Mouse (Mus musculus): ENCODE data around the gene Rdh9. TPM values are rescaled to one million over a fixed set of nuclear protein-coding genes. Genes with fewer than 3 reads are reported as not detected.
"Not testable (repeated sequence)": the region's sequence is repeated elsewhere in the genome, so short reads cannot be mapped to it uniquely, and the experiment has no call there.

Gene Rdh9
- polyA plus RNA-seq, 1 experiment from 2014 or later, result not detected

DNA sequence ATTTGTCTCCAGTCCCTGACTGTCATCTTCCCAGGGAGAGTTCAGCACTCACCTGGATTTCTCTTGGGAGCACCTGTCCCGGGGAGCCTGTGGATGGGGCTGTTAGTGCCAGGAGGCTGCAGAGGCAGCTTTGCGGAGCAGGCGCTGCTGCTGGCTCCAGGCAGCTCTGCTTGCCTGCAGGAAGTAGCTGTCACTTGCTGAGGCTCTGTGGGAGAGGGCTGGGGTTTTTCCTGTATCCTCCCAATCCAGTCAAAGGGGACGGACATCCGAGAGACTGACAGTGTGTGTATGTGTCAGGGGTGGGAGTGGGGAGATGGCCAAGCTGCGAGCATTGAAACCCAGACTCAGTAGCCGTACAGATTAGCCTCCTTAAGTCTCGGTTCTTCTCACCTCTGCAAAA lies 24.6 kb upstream of the Rdh9 start, which contains the start of gene Gpr182:
Gene Gpr182 (minus strand): TSS at position 185 of the 400 bp plus-strand sequence.
- 55% methylated on average over 8 of the region's 8 CpGs for WGBS
- Histone ChIP-seq H3K9me3 (ENCODE audit: control insufficient read depth, low read length) (no peaks in the 10 kb centered on the region), H3K36me3 (ENCODE audit: control insufficient read depth, insufficient read depth, low read length) (peaks cover 4% of the 10 kb centered on the region; the same call in 1 of the 2 replicates), H3K4me3 (ENCODE audit: low read depth, low read length) (no peak within 1 kb of the TSS), H3K4me1 (ENCODE audit: control insufficient read depth, insufficient read depth, low read length) (no peaks in the 10 kb centered on the region), H3K27ac (replicated peaks; ENCODE audit: low read depth, low read length) (no peak within 1 kb of the TSS), H3K27me3 (ENCODE audit: control insufficient read depth, insufficient read depth, low read length) (no peaks in the 10 kb centered on the region), H3K4me2 (ENCODE audit: low read depth, severe bottlenecking) (no peak within 1 kb of the TSS), H3K9ac (ENCODE audit: low read length) (no peak within 1 kb of the TSS)
- ATAC-seq (ENCODE audit: insufficient number of reproducible peaks, low FRiP score, low TSS enrichment, low read depth), result no peak
- DNase-seq (ENCODE audit: low spot score), result no peak

DNA sequence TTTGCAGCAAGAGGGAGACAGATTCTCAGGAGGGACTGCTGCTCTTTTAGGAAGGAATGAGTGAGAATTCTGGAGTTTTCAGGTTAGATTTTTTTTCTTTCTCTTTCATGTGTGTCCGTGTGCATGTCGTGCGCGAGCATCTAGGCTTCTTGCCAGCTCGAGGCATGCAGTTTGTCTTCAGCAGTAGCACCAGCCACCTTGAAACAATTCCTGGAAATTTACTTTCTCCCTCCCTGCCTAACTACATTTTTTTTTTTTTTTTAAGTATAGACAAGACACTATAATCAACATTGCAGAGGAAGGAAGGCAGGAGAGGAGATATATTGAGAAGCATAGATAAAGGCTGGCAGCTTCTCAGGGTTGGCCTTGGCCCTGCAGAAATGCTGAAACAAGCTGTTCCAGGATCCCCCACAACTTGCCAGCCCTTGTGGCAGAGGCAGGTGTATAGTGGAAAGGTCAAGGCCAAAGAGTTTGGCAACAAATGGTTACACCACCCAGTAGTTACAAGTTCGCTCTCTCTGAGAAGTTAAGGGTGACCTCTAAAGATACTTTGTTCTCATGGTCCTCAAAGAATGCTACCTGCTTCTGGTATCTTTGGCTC lies 21.5 kb upstream of the Rdh9 start:
- Histone ChIP-seq H3K9ac (ENCODE audit: low read length) (no peak overlapping the region), H3K4me1 (ENCODE audit: control insufficient read depth, insufficient read depth, low read length) (no peaks in the 10 kb centered on the region), H3K27ac (replicated peaks; ENCODE audit: low read depth, low read length) (no peak overlapping the region), H3K36me3 (ENCODE audit: control insufficient read depth, insufficient read depth, low read length) (no peaks in the 10 kb centered on the region), H3K27me3 (ENCODE audit: control insufficient read depth, insufficient read depth, low read length) (no peaks in the 10 kb centered on the region), H3K4me2 (ENCODE audit: low read depth, severe bottlenecking) (no peak overlapping the region), H3K4me3 (ENCODE audit: low read depth, low read length) (no peak overlapping the region), H3K9me3 (ENCODE audit: control insufficient read depth, low read length) (no peaks in the 10 kb centered on the region)
- DNase-seq (ENCODE audit: low spot score) (no peak), ATAC-seq (ENCODE audit: insufficient number of reproducible peaks, low FRiP score, low TSS enrichment, low read depth) (no peak)
- 85% methylated on average over 6 of the region's 6 CpGs for WGBS

DNA sequence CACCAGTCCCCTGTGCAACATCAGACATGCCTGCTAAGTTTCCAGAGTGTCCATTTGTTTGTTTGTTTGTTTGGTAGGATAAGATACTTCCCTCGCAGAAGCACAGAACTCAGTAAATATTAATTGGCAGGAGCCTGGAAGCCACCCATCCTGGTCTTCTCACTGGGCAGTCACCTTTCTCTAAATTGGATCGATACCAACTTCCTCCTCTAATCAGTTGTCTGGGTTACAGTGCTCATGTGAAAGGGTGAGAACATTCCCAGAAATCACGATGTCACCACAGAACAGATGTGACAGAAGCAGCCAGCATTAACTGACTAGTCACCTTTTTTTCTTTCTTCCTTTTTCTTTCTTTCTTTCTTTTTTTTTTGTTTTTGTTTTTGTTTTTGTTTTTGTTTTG lies 20.9 kb upstream of the Rdh9 start:
- Histone ChIP-seq H3K4me2 (ENCODE audit: low read depth, severe bottlenecking) (no peak overlapping the region), H3K4me1 (ENCODE audit: control insufficient read depth, insufficient read depth, low read length) (no peaks in the 10 kb centered on the region), H3K9ac (ENCODE audit: low read length) (no peak overlapping the region), H3K9me3 (ENCODE audit: control insufficient read depth, low read length) (no peaks in the 10 kb centered on the region), H3K27ac (replicated peaks; ENCODE audit: low read depth, low read length) (no peak overlapping the region), H3K36me3 (ENCODE audit: control insufficient read depth, insufficient read depth, low read length) (no peaks in the 10 kb centered on the region), H3K27me3 (ENCODE audit: control insufficient read depth, insufficient read depth, low read length) (no peaks in the 10 kb centered on the region), H3K4me3 (ENCODE audit: low read depth, low read length) (no peak overlapping the region)
- DNase-seq (ENCODE audit: low spot score) (no peak), ATAC-seq (ENCODE audit: insufficient number of reproducible peaks, low FRiP score, low TSS enrichment, low read depth) (no peak)
- 83% methylated on average over 3 of the region's 3 CpGs for WGBS

DNA sequence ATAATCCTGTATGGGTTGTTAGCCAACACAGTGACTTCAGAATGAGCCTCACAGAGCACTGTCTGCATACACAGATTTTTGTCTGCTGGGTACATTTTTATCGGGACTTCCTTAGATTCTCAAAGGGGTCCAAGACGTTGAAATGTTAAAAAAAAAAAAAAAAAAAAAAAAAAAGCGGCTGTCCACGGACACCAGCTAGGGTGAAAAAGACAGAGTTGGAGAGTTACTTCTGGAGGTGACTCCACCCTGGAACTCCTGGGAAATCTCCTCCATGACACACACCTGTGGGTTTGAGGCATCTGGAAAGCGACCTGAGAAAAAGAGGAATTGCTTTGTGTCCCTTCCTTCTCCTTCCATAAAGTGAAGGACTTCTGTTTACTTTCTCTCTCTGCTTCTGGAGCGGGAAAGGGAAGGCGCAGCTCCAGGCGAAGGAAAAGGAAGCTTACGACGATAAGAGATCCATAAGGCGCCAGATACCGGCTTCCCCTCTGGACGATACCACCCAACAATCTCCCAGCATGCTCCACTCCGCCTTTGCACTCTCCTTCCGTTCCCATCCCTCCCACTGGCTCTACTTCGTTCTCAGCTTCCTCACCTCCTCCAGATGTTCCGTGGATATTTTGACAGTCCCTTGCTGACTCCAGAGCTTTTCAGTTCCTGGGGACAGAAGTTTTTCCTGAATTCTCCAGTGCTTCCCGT lies 20.3 kb upstream of the Rdh9 start:
- Histone ChIP-seq H3K4me1 (ENCODE audit: control insufficient read depth, insufficient read depth, low read length) (no peaks in the 10 kb centered on the region), H3K36me3 (ENCODE audit: control insufficient read depth, insufficient read depth, low read length) (no peaks in the 10 kb centered on the region), H3K27ac (replicated peaks; ENCODE audit: low read depth, low read length) (no peak overlapping the region), H3K27me3 (ENCODE audit: control insufficient read depth, insufficient read depth, low read length) (no peaks in the 10 kb centered on the region), H3K4me2 (ENCODE audit: low read depth, severe bottlenecking) (peak overlapping the region; percentile 24; the same call in 1 of the 2 replicates), H3K4me3 (ENCODE audit: low read depth, low read length) (no peak overlapping the region), H3K9me3 (ENCODE audit: control insufficient read depth, low read length) (no peaks in the 10 kb centered on the region), H3K9ac (ENCODE audit: low read length) (no peak overlapping the region)
- ATAC-seq (ENCODE audit: insufficient number of reproducible peaks, low FRiP score, low TSS enrichment, low read depth), result no peak
- WGBS, result 47% methylated on average over 18 of the region's 18 CpGs
- DNase-seq (ENCODE audit: low spot score), result no peak

DNA sequence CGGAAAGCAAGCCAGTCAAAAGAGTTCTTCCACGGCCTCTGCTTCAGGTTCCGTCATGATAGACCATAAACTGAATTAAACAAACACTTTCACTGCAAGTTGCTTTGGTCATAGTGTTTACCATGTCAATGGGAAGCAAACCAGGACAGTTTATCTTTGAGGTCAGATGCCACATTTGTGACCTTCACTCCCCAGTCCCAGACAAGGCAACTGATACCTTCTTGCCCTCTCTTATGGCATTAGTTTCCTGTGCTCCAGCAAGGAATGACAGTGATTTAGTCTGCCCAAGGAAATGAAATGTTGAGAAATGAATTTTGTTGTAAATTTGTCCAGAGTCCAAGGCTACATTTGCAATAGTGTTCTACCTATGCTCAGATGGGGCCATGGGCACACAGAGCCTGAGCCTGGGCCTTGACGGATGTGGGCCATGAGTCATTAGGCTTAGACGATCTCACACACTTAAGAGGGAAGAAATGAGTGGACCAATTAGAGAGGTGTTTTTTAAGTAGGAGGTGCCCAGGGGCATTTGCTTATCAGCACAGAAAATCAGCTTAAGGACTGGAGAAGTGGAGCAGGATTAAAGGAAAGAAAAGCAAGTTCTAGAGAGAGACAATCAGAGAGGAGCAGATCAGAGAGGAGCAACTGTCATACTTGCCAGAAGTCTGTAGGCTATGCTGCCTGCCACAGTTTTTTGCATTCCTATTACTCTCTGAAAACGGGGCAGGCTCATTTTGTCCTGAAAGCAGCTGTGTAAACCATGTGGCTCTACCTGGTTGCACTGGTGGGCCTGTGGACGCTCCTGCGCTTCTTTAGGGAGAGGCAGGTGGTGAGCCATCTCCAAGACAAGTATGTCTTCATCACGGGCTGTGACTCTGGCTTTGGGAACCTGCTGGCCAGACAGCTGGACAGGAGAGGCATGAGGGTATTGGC lies 16.7 kb upstream of the Rdh9 start, which contains the start of the genes Rdh1 and Rdh16f1:
Gene Rdh1 (plus strand): TSS at position 541 of the 930 bp plus-strand sequence.
Gene Rdh16f1 (plus strand): TSS at position 607 of the 930 bp plus-strand sequence.
- Histone ChIP-seq H3K27ac (replicated peaks; ENCODE audit: low read depth, low read length) (no peak within 1 kb of the TSS), H3K4me3 (ENCODE audit: low read depth, low read length) (no peak within 1 kb of the TSS), H3K27me3 (ENCODE audit: control insufficient read depth, insufficient read depth, low read length) (no peaks in the 10 kb centered on the region), H3K9me3 (ENCODE audit: control insufficient read depth, low read length) (no peaks in the 10 kb centered on the region), H3K4me2 (ENCODE audit: low read depth, severe bottlenecking) (no peak within 1 kb of the TSS), H3K36me3 (ENCODE audit: control insufficient read depth, insufficient read depth, low read length) (no peaks in the 10 kb centered on the region), H3K4me1 (ENCODE audit: control insufficient read depth, insufficient read depth, low read length) (no peaks in the 10 kb centered on the region), H3K9ac (ENCODE audit: low read length) (no peak within 1 kb of the TSS)
- no peak for DNase-seq (ENCODE audit: low spot score)
- ATAC-seq (ENCODE audit: insufficient number of reproducible peaks, low FRiP score, low TSS enrichment, low read depth), result no peak
- 69% methylated on average over 9 of the region's 9 CpGs for WGBS

- DNase-seq (ENCODE audit: low spot score), result not testable (repeated sequence)
- WGBS, result 88% methylated on average over 10 of the region's 10 CpGs
These were observed 13.3 kb upstream of the Rdh9 start for GRCm38 (mm10) chr10:127762926-127763325.

GRCm38 (mm10) chr10:127763914-127764680 lies 12.1 kb upstream of the Rdh9 start:
- no peaks in the 10 kb centered on the region for H3K9me3 ChIP-seq (ENCODE audit: control insufficient read depth, low read length)
- no peak overlapping the region for H3K4me3 ChIP-seq (ENCODE audit: low read depth, low read length)
- no peak overlapping the region for H3K27ac ChIP-seq (replicated peaks; ENCODE audit: low read depth, low read length)
- no peak overlapping the region for H3K9ac ChIP-seq (ENCODE audit: low read length)
- H3K4me2 ChIP-seq (ENCODE audit: low read depth, severe bottlenecking), result no peak overlapping the region
- no peaks in the 10 kb centered on the region for H3K4me1 ChIP-seq (ENCODE audit: control insufficient read depth, insufficient read depth, low read length)
- DNase-seq (ENCODE audit: low spot score), result no peak
- H3K27me3 ChIP-seq (ENCODE audit: control insufficient read depth, insufficient read depth, low read length), result no peaks in the 10 kb centered on the region
- 63% methylated on average over 12 of the region's 12 CpGs for WGBS
- no peaks in the 10 kb centered on the region for H3K36me3 ChIP-seq (ENCODE audit: control insufficient read depth, insufficient read depth, low read length)
- no peak for ATAC-seq (ENCODE audit: insufficient number of reproducible peaks, low FRiP score, low TSS enrichment, low read depth)

More at GRCm38 (mm10) chr10:127762926-127763325, 13.3 kb upstream of the Rdh9 start:
- H3K9ac ChIP-seq (ENCODE audit: low read length); H3K27me3 ChIP-seq (ENCODE audit: control insufficient read depth, insufficient read depth, low read length); H3K4me1 ChIP-seq (ENCODE audit: control insufficient read depth, insufficient read depth, low read length); H3K9me3 ChIP-seq (ENCODE audit: control insufficient read depth, low read length); H3K36me3 ChIP-seq (ENCODE audit: control insufficient read depth, insufficient read depth, low read length); ATAC-seq (ENCODE audit: insufficient number of reproducible peaks, low FRiP score, low TSS enrichment, low read depth); H3K27ac ChIP-seq (replicated peaks; ENCODE audit: low read depth, low read length); H3K4me3 ChIP-seq (ENCODE audit: low read depth, low read length); H3K4me2 ChIP-seq (ENCODE audit: low read depth, severe bottlenecking): not testable (repeated sequence)
